Mouse (Mus musculus) adipocyte (in vitro differentiated cells): Measurements from ENCODE around the gene Hibadh.
"Not testable (repeated sequence)": the region's sequence is repeated elsewhere in the genome, so short reads cannot be mapped to it uniquely, and the experiment has no call there.

Source experiments
- DNase-seq: peaks from one replicate; pipeline ENCODE4 v3.0.0-alpha.2; 2016; ENCODE audit warnings: low spot score

The Hibadh gene

DNA sequence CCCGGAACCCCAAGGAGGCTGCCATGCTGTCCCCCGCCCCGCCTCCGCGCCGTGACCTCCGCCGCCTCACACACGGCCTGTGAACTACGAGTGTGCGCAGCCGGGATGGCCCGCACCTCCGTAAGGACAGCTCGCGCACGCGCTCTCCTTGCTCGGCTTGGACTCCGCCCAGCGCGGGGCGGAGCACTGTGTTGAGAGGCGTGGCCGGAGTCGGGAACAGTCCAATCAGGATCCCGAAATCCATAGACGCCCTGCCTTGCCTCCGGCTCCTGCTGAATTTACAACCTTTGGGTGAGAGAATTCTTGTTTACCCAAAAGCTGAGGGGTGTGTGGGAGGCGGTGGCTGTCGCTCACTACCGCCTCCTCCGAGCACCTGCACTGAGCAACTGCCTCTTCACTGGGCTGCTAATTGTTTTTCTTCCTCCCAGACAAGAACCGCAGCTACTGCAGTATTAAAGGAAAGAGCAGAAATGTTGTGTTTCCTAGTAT is at the start of gene Hibadh:
Hibadh (minus strand) TSS at position 166 of the 489 bp plus-strand sequence.
- peak; percentile 99 for DNase-seq

DNA sequence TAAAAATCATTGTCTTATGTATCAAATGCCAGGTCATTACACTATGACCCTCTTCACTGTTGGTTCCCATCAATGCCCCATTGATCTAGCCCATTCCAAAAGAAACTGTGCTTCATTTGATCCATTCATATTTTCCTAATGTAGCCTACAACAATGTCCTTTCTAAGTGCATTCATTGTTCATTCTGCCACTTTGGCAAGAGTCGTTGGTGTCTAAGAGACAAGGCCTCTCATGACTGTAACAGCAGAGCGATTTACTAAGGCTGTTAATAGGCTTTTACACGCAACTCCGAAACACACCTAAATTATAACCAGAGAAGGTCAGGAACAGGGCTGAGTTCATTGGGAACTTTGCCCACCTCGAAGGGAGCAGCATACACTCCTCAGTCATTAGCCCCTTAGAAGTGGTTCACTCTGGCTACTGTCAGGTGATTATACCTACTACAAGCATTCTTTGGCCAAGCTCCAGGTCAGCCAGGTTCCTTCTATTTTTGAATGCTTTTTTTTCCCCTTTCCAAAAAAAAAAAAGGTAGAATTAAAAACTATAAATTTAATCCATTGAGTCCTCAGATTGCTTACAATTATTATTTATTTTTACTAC is 46.8 kb upstream of the Hibadh start:
- no peak for DNase-seq

DNA sequence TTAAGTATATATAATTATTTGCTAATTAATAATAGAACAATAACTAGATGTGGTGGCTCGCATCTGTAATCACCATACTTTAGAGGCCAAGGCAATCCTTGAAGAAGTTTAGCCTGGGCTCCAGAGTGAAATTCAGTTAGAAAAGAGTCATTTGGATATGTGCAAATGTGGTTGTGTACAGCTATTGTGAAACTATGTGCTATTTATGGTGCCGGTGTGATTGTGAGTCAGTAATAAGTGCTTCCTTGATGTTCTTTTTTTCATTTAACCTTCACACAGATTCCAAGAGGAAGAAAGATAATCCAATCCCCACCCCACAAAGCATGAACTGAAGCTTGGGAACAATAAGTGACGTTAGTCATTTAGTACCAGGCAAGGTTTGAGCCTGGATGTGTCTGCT is 42.4 kb upstream of the Hibadh start:
- DNase-seq: no peak

DNA sequence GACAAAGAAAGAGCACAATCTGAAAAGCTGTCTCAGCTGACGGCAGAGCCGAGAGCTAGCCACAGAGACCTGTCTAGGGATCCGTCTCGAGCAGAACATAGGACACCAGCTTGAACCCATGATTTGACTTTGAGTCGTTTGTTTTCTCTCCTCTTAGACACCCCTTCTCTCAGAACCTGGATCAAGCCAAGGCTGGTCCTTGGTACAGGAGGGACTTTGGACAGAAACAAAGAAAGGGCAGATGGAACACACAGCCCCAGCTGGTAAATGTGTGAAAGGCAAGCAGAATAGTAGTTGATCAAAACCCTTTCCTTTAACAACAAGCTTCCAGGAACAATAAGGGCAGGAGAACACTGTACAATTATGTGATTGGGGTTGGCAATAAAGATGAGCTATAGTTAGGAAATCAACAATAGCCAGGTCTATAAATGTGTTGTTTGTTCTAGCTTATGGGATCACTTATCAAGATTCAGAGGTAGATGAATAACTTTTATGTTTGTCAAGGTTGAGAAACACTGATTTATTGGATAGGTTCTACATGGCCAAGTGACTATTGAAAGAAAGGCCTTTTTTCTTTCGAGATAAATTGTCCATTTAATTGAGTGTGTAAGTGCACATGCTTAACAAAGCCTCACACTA is 41.8 kb upstream of the Hibadh start:
- DNase-seq: peak; percentile 67

DNA sequence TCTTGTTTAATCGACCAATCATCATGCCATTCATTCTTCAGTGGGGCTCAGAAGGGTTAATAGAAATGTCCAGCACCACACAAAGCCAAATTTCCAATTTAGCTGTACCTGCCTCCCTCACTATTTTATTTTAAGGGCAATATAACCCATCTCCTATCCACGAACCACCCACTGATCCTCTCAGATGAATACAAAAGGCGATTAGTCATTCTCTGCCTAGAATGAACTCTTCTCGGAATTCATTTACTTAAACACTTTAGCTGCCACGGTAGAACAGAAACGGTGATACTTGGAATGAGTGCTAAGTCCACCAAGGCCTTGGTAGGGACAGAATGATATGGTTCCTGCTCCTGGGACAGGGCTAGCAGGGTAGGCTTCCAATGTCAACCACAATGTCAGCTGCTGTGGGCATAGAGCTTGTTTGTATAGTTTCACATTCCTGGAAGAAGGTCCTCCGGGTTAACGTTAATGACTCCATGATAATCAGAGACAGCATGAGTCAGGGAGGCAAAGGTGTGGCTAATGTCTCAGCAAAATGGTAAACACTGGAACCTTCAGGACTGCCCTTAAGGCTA is 40.4 kb upstream of the Hibadh start:
- DNase-seq: no peak

DNA sequence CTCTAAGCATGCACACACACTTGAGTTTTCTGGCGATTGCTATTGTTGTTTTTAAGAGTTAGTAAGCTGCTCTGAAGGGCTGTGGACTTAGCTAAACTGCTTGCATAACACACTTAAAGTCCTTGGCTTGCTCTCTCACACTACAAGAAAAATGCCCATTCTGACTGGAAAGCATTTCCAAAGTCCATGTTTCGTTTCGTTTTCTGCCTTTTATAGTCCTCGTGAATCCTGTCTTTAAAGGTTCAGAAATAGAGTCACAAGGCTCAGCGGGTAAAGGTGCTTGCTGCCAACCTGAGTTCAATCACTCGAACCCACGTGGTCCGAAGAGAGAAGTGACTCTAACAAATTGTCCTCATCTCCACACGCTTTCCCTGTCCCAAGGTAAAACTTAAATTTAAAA is 39.4 kb upstream of the Hibadh start:
- peak; percentile 79 for DNase-seq

DNA sequence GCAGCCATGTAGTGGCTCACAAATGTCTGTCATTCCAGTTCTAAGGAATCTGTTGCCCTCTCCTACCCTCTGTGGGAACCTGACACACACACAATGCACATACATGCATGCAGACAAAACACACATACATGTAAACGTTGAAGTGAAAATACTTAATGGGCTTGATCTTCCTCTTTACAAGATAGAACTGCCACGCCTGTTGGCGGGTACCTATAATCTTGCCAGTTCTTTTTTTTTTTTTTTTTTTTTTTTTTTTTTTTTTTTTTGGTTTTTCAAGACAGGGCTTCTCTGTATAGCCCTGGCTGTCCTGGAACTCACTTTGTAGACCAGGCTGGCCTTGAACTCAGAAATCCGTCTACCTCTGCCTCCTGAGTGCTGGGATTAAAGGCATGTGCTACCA is 37.3 kb upstream of the Hibadh start:
- not testable (repeated sequence) for DNase-seq

DNA sequence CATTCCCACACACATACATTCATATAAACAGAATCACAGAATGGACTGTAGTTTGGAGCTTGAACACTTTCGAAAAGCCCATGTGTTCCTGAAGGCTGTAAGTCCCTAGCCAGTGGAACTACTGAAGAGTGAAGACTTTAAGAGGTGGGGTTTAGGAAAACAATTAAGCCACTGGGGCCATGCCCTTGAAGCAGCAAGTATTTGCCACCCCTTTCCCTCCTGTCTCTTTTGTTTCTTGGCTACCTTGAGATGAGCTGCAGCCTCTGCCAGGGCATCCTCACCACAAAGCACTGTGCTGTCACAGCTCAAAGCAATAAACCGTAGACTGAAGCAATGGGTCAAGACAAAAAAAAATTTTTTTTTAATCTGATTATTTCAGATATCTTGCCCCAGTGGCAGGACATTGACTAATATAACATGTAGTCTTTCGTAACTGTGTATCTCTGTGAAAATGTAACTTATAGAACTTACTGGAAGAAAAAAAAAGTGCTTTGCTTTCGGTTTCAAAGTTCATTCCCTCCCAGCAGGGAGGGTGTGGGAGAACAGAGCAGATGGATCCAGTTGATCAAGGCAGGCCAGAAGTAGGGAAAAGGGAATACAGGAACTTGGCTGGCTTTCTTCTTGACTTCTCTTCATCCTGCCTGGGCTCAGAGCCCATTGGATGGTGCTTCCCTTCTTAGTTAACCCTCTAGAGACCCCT is 35.2 kb upstream of the Hibadh start:
- peak; percentile 95 for DNase-seq

DNA sequence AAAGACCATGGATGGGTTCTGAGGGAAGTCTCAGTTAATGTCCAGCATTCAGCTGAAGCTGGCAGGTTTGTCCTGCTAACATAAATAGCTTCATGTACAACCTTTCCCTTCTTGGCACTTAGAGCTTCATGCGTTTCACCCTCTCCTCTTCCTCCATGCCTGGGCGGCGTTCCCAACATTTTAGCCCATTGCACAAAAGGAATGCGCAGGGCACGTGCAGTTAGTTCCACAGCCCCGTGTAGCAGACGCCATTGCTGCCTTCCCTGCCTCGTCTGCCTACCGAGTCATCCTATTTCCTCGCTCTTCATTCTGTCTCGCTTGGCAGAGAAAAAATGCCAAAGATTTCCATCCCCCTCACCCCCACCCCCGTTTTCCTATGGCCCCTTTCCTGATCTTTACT is 34.4 kb upstream of the Hibadh start:
- no peak for DNase-seq

DNA sequence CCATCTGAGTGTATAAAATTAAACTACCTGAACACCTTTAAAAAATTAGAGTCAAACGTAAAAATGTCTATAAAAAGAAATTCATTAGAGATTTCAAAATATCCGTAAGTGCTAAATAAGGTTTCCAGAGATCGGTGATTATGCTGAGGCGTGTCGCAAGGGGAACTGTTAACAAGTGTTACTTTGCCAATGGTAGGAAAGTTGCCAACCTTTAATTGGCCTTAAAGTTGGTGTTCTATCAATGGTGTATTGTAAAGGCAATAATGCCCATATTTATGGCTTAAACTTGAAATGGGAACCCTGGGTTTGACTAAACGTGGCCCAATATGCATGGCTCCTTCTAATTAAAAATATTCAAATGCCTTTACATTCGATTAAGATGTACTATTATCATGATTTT is 33.5 kb upstream of the Hibadh start:
- peak; percentile 36 for DNase-seq

DNA sequence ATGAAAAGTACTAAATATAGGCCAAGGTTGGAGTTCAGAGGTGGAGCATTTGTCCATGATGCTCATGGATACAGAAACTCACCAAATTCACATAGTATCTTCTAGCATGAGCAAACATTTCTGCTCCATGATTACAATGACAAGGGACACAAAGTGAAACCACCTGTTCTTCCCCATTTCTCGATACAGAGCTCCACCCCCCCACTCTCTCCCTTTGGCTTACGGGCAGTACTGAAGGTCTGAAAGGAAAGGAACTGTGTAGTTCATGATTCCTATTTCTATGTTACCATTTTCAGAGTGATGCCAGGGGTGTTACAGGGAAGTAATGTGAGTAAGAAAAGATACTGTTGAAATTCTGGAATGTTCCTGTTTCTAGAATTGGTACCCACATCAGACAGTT is 32.4 kb upstream of the Hibadh start:
- DNase-seq: no peak

DNA sequence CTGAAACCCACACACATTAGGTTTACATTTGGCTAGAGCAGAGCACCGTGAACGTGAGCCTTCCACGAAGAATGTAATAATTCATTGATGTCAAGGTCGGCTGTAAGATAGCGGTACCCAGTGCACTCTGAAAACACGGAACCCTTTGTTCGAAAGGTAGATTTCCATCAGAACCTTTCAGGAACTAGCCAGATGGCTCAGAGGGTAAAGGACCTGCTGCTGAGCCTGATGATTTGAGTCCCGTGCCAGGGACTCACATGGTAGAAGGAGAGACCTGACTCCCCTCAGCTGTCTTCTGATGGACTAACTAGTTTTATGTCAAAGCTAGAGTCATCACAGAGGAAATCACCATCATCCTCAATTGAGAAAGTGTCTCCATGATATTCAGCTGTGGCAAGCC is 31.6 kb upstream of the Hibadh start:
- DNase-seq: no peak

DNA sequence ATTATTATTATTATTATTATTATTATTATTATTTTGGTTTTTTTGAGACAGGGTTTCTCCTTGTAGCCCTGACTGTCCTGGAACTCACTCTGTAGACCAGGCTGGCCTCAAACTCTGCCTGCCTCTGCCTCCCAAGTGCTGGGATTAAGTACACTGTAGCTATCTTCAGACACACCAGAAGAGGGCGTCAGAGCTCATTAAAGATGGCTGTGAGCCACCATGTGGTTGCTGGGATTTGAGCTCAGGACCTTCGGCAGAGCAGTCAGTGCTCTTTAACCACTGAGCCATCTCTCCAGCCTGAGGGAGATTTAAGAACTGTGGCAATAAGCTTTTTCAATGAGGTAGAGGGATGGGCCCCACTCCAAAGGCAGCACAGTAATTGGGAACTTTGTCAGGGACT is 29.7 kb upstream of the Hibadh start:
- DNase-seq: not testable (repeated sequence)

DNA sequence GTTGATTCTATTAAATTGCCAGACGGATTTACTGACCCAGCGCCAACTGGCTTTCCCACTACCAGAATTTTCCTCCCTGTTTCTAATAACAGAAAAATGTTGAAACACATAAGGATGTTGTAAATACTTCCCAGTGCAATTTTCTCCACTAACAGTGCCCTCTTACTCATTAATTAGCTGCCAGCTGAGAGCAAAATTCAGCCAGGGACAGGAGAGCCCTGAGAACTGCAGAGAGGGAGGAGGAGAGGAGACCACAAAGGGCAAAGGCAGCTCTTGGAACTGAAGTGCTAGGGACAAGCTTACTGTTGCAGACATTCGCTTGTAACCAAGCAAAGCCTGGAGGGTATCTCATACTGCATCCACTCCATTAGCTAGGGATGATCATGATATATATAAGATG is 27.5 kb upstream of the Hibadh start:
- peak; percentile 71 for DNase-seq

DNA sequence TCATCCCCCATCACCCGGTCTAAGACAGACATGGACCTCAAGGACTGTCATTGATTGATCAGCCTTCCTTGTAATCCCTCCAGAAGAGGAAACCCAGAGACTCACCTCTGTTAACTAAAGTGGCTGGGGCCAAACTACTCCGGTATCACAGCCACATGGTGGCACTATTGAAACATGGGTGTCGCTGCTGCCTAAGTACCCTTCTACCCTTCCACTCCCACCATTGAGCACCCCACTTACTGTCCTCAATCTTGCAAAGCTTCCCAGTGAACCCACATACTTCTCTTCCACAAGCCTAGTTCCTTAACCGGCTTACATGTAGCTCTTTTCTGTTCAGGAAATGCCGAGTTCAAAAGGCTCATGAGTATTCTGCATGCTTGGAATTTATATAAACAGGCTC is 22.8 kb upstream of the Hibadh start:
- peak; percentile 62 for DNase-seq

DNA sequence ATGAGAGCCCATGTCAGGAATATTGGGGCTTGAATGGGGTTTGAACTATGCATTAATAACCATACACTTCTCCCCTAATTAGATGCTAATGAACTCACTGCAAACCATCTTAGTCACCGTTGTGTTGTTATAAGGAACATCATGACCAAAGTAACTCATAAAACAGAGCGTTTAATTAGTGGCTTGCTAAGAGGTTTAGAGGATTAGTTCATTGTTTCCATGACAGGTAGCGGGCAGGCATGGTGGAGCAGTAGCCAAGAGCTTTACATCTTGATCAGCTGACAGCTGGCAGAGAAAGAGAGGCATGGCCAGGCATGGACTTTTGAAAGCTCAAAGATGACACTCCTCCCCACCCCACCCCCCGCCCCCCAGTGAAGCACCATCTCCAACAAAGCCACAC is 15.1 kb upstream of the Hibadh start:
- no peak for DNase-seq

DNA sequence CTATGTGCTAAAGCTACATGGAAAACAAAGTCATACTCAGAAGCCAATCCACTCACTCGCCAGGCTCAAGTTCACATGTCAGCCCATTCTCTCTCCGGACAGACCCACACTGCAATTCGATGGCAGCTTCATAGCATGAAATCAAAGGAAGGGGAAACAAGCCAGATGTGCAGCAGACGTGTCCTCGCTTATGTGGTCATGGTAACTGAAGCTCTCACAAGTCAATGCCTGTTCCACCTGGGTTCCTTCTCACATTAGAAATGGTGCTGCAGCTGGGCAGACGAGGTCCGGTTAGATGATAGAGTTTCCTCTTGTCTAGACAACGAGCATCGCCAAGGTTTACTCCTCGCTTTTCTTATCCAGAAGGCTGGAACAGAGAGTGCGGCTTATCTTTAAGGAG is 8.6 kb upstream of the Hibadh start:
- no peak for DNase-seq

DNA sequence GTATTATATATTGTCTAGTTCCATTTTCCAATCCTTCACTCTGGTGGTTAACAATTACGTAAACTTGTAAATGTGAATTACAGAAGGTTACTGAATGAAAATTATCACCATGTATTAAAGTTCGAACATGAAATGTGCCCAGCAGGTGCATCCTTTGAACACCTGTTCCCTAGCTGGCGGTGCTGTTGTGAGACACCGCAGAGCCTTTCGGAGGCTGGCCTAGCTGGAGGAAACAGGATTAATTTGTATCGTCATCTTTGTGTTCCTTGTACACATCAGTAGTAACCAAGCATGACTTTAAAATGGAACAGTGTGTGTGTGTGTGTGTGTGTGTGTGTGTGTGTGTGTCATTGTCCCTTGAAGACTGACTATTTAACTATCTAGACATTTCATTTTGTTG is 7.8 kb upstream of the Hibadh start:
- DNase-seq: no peak

DNA sequence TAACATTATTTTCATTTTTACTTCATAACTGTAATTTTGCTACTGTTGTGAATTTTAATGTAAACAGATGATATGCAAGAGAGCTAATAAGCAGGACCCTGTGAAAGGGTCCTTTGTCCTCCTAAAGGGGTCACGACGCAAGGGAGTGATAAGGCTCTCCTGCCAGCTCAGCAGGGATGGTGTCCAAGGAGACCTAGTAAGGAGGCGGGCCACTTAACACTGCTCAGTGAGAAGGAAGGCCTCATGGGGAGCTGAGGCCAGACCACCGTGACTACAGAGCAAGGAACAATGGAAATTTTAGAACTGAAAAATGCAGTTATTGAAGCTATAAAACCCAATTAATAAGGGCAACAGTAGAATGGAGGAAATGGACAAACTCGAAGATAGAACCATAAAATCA is 5.7 kb upstream of the Hibadh start:
- DNase-seq: no peak

DNA sequence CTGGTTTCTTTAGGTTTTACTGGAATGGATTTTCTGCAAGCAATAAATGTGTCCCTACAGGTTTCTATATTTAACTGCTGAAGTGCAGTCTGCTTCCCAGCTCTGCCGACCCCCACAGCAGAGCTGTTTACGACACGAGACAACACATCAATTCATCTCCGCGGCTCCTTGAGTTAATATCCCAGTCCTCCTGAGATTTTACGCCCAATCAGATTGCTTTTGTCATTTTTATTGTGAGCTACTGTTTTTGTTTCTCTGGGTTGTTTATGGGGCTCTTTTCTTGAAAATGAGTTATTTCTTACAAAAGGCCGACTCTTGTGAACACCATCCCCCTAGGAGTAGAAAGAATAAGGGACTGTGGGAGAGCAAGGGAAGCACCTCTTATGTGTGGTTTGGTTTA is 2.0 kb upstream of the Hibadh start:
- no peak for DNase-seq

DNA sequence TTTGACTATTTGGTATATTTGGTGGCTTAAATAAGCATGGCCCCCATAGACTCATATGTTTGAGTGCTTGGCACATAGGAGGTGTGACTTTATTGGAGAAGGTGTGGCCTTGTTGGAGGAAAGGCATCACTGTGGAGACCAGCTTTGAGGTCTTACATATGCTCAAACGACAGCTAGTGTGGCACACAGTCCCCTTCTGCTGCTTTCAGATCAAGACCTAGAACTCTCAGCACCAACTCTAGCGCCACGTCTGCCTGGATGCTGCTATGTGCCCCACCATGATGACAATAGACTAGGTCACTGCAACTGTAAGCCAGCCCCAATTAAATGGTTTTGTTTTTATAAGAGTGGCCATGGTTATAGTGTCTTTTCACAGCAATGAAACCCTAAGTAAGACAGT is 887 bp upstream of the Hibadh start:
- no peak for DNase-seq

DNA sequence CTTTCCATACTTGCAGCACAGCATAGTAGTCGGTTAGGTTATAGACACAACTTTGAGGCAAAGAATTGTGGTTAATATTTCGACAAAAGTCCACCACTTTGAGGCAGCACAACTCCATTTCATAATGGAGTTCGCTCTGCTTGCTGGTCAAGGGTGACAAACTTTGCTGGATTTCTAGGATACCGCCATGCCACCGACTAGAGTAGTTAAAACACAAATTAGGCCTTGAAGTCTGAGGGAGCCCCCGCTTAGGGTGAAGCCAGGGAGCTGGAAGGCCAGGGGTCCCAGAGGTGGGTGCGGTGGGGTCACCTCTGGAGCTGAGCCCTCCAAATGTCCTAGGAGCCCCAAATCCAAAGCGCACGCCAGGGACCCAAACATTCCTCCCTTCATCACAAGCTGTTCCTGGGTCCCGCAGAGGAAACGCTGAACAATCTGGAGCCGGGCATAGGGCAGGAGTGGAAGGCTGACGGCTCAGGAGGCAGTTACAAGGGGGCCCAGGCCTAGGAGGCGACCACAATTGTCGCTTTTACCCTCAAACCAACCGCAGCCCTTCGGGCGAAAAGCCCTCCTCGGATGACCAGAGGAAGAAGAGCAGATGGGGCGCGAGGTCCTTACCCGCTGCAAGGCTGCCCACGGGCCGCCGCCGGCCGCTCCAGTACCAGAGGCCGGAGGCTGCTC is 504 bp downstream of the Hibadh start:
- peak; percentile 83 for DNase-seq
